Mouse (Mus musculus): ENCODE data around the gene Wdr5. TPM values are rescaled to one million over a fixed set of nuclear protein-coding genes. Genes with fewer than 3 reads are reported as not detected.
A peak's percentile ranks its signal among the peaks of the same experiment; 100 is the strongest.
"Not testable (repeated sequence)": the region's sequence is repeated elsewhere in the genome, so short reads cannot be mapped to it uniquely, and the experiment has no call there.

Gene Wdr5
- polyA plus RNA-seq, 1 experiment from 2014 or later, result 77.6 TPM

DNA sequence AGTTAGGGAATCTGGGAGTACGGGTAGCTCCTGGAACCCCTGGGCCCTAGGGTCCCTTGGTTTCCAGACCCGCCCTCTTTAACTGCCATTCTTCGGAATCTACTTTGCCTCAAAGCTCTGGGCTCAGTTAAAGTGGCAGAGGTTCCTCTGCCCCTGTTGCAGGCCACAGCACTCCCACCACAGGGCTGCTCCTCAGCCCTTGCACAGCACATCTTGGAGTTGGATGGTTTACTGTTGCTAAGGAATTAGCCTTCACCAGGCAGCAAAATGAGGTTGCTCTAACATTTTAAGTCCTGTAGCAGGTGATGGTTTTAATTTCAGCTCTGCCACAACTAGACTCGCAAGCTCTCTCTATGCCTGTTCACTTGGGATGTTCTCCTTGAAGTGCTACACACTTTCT, 7.4 kb upstream of the Wdr5 start, which contains the start of gene Brd3:
Brd3 (minus strand) TSS at position 101 of the 400 bp plus-strand sequence.
- Histone ChIP-seq H3K9ac (ENCODE audit: low read length) (no peak within 1 kb of the TSS), H3K36me3 (ENCODE audit: control insufficient read depth, insufficient read depth, low read length) (no peaks in the 10 kb centered on the region), H3K9me3 (ENCODE audit: control insufficient read depth, low read length) (no peaks in the 10 kb centered on the region), H3K4me1 (ENCODE audit: control insufficient read depth, insufficient read depth, low read length) (0 out of 2 replicates have a peak, but pooled peaks cover 4% of the 10 kb centered on the region), H3K27me3 (ENCODE audit: control insufficient read depth, insufficient read depth, low read length) (no peaks in the 10 kb centered on the region), H3K4me3 (ENCODE audit: low read depth, low read length) (no peak within 1 kb of the TSS), H3K27ac (replicated peaks; ENCODE audit: low read depth, low read length) (no peak within 1 kb of the TSS), H3K4me2 (ENCODE audit: low read depth, severe bottlenecking) (no peak within 1 kb of the TSS)
- DNase-seq (ENCODE audit: low spot score), result no peak
- no peak for ATAC-seq (ENCODE audit: insufficient number of reproducible peaks, low FRiP score, low TSS enrichment, low read depth)
- WGBS, result 59% methylated on average over 4 of the region's 4 CpGs

DNA sequence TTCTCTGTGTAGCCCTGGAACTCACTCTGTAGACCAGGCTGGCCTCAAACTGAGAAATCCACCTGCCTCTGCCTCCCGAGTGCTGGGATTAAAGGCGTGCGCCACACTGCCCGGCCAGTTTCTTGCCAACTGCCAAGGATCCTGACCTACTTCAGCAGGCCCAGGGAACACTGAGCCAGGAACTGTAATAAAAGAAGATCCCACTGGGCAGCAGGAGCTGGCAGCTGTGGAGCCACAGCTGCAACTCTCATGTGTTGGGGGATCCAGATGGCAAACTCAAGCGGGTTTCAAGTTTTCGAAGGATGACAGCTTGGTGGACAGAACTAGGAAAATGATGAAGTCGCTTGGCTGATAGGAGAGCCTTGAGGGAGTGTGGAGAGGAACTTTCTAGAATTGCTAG, 4.3 kb upstream of the Wdr5 start:
- no peaks in the 10 kb centered on the region for H3K36me3 ChIP-seq (ENCODE audit: control insufficient read depth, insufficient read depth, low read length)
- no peak overlapping the region for H3K9ac ChIP-seq (ENCODE audit: low read length)
- ATAC-seq (ENCODE audit: insufficient number of reproducible peaks, low FRiP score, low TSS enrichment, low read depth), result no peak
- H3K9me3 ChIP-seq (ENCODE audit: control insufficient read depth, low read length), result no peaks in the 10 kb centered on the region
- H3K27me3 ChIP-seq (ENCODE audit: control insufficient read depth, insufficient read depth, low read length), result no peaks in the 10 kb centered on the region
- H3K4me2 ChIP-seq (ENCODE audit: low read depth, severe bottlenecking), result no peak overlapping the region
- WGBS, result 92% methylated on average over 7 of the region's 7 CpGs
- H3K4me3 ChIP-seq (ENCODE audit: low read depth, low read length), result no peak overlapping the region
- H3K4me1 ChIP-seq (ENCODE audit: control insufficient read depth, insufficient read depth, low read length), result peaks cover 10% of the 10 kb centered on the region; the same call in 1 of the 2 replicates
- no peak for DNase-seq (ENCODE audit: low spot score)
- no peak overlapping the region for H3K27ac ChIP-seq (replicated peaks; ENCODE audit: low read depth, low read length)

DNA sequence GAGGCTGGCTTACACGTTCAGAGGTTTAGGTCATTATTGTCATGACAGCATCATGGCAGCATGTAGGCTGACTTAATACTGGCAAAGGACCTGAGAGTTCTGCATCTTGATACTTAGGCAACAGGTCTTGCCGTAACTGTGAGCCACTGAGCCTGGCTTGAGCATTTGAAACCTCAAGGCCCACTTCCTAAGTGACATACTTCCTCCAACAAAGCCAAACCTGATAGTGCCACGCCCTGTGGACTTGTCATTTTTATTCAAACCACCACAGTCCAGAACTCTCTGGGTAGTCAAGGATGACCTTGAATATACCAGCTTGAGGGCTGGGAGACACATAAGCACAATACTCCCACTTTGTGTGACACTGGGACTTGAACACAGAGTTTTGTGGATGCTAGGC, 2.0 kb upstream of the Wdr5 start:
- no peak for ATAC-seq (ENCODE audit: insufficient number of reproducible peaks, low FRiP score, low TSS enrichment, low read depth)
- 95% methylated on average over 3 of the region's 3 CpGs for WGBS
- Histone ChIP-seq H3K27me3 (ENCODE audit: control insufficient read depth, insufficient read depth, low read length) (no peaks in the 10 kb centered on the region), H3K9me3 (ENCODE audit: control insufficient read depth, low read length) (no peaks in the 10 kb centered on the region), H3K4me1 (ENCODE audit: control insufficient read depth, insufficient read depth, low read length) (peaks cover 21% of the 10 kb centered on the region), H3K9ac (ENCODE audit: low read length) (no peak overlapping the region), H3K4me3 (ENCODE audit: low read depth, low read length) (no peak overlapping the region), H3K27ac (replicated peaks; ENCODE audit: low read depth, low read length) (no peak overlapping the region), H3K4me2 (ENCODE audit: low read depth, severe bottlenecking) (no peak overlapping the region), H3K36me3 (ENCODE audit: control insufficient read depth, insufficient read depth, low read length) (no peaks in the 10 kb centered on the region)
- DNase-seq (ENCODE audit: low spot score), result no peak

DNA sequence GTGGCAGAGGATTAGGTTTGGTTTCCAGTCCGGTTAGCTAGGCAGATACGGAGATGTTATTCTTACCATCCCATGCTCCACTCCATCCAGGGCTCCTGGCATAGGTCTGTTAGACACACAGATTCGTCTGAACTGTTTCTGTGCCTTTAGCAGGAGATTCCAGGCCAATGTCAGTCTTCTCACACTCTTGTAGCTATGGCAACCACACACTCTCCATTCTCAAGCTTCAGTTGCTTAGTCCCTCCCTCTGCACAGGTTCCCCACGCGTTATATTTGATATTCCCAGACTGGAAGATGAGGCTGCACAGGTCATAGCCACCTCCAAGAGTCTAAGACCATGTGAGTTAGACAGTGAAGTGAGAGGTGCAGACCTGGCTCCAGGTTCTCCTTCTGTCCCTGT, 1.1 kb upstream of the Wdr5 start:
- ATAC-seq (ENCODE audit: insufficient number of reproducible peaks, low FRiP score, low TSS enrichment, low read depth) (no peak), DNase-seq (ENCODE audit: low spot score) (no peak)
- Histone ChIP-seq H3K27me3 (ENCODE audit: control insufficient read depth, insufficient read depth, low read length) (no peaks in the 10 kb centered on the region), H3K9ac (ENCODE audit: low read length) (peak overlapping the region; percentile 92), H3K4me2 (ENCODE audit: low read depth, severe bottlenecking) (peak overlapping the region; percentile 96), H3K4me3 (ENCODE audit: low read depth, low read length) (peak overlapping the region; percentile 95), H3K4me1 (ENCODE audit: control insufficient read depth, insufficient read depth, low read length) (peaks cover 21% of the 10 kb centered on the region), H3K27ac (replicated peaks; ENCODE audit: low read depth, low read length) (peak overlapping the region; percentile 79; the same call in 1 of the 2 replicates), H3K9me3 (ENCODE audit: control insufficient read depth, low read length) (no peaks in the 10 kb centered on the region), H3K36me3 (ENCODE audit: control insufficient read depth, insufficient read depth, low read length) (no peaks in the 10 kb centered on the region)
- WGBS, result 74% methylated on average over 5 of the region's 5 CpGs

DNA sequence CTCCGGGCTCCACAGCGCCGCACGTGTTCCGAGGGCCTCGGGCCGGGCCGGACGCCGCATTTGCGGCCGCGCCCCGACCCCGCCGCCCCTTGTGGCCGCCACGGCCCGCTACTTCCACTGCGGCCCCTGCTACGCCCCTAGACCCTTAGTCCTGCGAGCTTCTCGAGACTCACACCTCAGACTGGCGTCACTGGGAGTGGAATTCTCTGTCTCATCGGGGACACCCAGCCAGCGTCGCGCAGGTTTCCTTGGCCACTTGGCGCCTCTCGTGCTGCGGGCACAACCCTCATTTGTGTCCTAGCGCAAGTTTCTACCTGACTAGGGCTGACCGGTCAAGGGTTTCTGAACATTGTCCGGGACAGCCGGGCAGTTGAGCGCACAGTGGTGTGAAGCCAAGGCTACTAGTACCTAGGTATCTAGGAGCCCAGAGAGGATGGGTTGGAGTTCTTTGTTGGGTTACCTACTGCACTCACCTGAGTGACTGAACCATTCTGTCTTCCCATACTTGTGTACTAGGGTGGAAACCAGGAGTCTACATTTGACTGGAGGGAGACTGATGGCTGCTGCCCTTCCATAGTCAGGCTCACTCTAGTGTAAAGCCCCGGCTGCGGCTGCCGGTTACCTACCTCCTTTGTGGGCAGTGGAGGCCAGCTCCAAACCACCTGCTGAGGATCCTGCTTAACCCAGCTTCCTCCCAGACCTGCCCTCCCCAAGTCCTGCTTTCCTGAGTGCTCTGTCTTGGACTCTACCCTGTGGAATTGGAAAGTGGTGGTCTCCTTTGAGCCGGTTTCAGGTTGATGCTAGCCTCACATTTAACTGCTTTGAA, 597 bp downstream of the Wdr5 start:
- H3K4me2 ChIP-seq (ENCODE audit: low read depth, severe bottlenecking), result peak overlapping the region; percentile 96
- peak overlapping the region; percentile 92 for H3K9ac ChIP-seq (ENCODE audit: low read length)
- WGBS, result under 1% methylated on average over 40 of the region's 40 CpGs
- no peaks in the 10 kb centered on the region for H3K27me3 ChIP-seq (ENCODE audit: control insufficient read depth, insufficient read depth, low read length)
- ATAC-seq (ENCODE audit: insufficient number of reproducible peaks, low FRiP score, low TSS enrichment, low read depth), result peak; percentile 60
- H3K4me1 ChIP-seq (ENCODE audit: control insufficient read depth, insufficient read depth, low read length), result peaks cover 21% of the 10 kb centered on the region
- H3K9me3 ChIP-seq (ENCODE audit: control insufficient read depth, low read length), result no peaks in the 10 kb centered on the region
- 0 out of 2 replicates have a peak overlapping the region, but pooled peaks have one; percentile 47 for H3K27ac ChIP-seq (replicated peaks; ENCODE audit: low read depth, low read length)
- peaks cover 7% of the 10 kb centered on the region; the same call in 1 of the 2 replicates for H3K36me3 ChIP-seq (ENCODE audit: control insufficient read depth, insufficient read depth, low read length)
- peak; percentile 61 for DNase-seq (ENCODE audit: low spot score)
- H3K4me3 ChIP-seq (ENCODE audit: low read depth, low read length), result peak overlapping the region; percentile 95

DNA sequence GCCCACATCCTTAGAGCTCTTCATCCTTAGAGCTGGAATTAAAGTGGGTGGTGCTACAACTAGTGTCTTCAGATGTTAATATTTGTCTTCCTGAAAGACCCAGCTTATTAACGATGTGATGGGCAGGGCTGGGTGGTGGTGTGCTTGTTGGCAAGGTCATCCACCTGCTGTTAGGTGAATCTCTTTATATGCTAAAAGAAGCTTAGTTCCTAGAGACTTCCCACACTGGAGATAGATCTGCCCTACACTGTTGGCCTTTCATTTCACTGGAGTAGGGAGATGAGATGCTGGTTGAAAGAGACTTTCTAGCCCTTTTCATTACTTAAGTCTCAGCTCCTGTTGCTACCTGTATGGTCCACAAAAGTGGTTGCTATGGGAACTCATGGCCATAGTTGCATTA, 1.3 kb downstream of the Wdr5 start:
- peaks cover 21% of the 10 kb centered on the region for H3K4me1 ChIP-seq (ENCODE audit: control insufficient read depth, insufficient read depth, low read length)
- no peak overlapping the region for H3K27ac ChIP-seq (replicated peaks; ENCODE audit: low read depth, low read length)
- peak overlapping the region; percentile 96 for H3K4me2 ChIP-seq (ENCODE audit: low read depth, severe bottlenecking)
- no peaks in the 10 kb centered on the region for H3K27me3 ChIP-seq (ENCODE audit: control insufficient read depth, insufficient read depth, low read length)
- H3K4me3 ChIP-seq (ENCODE audit: low read depth, low read length), result peak overlapping the region; percentile 95
- H3K36me3 ChIP-seq (ENCODE audit: control insufficient read depth, insufficient read depth, low read length), result peaks cover 9% of the 10 kb centered on the region; the same call in 1 of the 2 replicates
- peak overlapping the region; percentile 92; the same call in 1 of the 2 replicates for H3K9ac ChIP-seq (ENCODE audit: low read length)
- no peak for DNase-seq (ENCODE audit: low spot score)
- H3K9me3 ChIP-seq (ENCODE audit: control insufficient read depth, low read length), result no peaks in the 10 kb centered on the region
- no peak for ATAC-seq (ENCODE audit: insufficient number of reproducible peaks, low FRiP score, low TSS enrichment, low read depth)
- 26% methylated on average over 1 of the region's 1 CpGs for WGBS

DNA sequence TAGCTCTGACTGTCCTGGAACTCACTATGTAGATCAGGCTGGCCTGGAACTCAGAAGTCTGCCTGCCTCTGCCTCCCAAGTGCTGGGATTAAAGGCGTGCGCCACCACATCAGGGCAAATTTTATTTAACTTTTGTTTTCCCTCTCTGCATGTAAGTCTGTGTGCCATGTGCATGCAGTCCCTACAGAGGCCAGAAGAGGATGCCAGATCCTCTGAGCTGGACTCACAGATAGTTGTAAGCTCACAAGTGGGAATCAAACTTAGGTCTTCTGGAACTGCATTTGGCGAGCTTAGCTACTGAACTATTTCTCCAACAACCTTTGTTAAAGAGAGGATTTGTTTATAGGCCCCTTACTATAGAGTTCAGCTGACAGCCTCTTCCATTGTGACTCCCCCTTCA, 3.3 kb downstream of the Wdr5 start:
- ATAC-seq (ENCODE audit: insufficient number of reproducible peaks, low FRiP score, low TSS enrichment, low read depth) (no peak), DNase-seq (ENCODE audit: low spot score) (no peak)
- Histone ChIP-seq H3K36me3 (ENCODE audit: control insufficient read depth, insufficient read depth, low read length) (peaks cover 16% of the 10 kb centered on the region; the same call in 1 of the 2 replicates), H3K27ac (replicated peaks; ENCODE audit: low read depth, low read length) (no peak overlapping the region), H3K4me1 (ENCODE audit: control insufficient read depth, insufficient read depth, low read length) (peaks cover 21% of the 10 kb centered on the region), H3K4me3 (ENCODE audit: low read depth, low read length) (no peak overlapping the region), H3K9me3 (ENCODE audit: control insufficient read depth, low read length) (no peaks in the 10 kb centered on the region), H3K4me2 (ENCODE audit: low read depth, severe bottlenecking) (no peak overlapping the region), H3K27me3 (ENCODE audit: control insufficient read depth, insufficient read depth, low read length) (no peaks in the 10 kb centered on the region), H3K9ac (ENCODE audit: low read length) (no peak overlapping the region)
- WGBS, result 96% methylated on average over 3 of the region's 3 CpGs

DNA sequence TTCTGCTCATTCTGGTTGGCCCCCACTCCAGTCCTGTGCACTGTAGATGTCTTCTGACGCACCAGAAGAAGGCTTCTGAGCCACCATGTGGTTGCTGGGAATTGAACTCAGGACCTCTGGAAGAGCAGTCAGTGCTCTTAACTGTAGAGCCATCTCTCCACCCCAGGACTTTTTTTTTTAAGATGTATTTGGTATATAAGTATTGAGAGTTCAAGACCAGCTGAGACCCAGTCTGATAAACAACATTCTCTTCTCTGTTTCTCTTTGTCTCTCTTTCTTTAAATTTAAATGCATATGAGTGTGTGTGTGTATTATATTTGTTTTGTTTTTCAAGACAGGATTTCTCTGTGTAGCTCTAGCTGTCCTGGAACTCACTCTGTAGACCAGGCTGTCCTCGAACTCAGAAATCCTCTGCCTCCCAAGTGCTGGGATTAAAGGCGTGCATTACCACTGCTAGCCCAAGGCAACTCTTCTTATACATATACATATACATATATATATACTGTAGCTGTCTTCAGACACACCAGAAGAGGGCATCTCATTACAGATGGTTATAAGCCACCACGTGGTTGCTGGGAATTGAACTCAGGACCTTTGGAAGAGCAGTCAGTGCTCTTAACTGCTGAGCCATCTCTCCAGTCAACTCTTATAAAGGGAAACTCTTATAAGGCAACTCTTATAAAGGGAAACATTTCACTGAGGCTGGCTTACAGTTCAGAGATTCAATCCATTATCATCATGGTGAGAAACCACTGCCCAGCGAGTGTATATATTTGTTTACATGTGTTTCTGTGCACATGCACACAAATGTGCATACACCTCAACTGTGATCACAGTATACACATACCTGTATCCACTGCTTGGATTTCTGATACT, 23.7 kb downstream of the Wdr5 start:
- not testable (repeated sequence) for ATAC-seq (ENCODE audit: insufficient number of reproducible peaks, low FRiP score, low TSS enrichment, low read depth); H3K27me3 ChIP-seq (ENCODE audit: control insufficient read depth, insufficient read depth, low read length); DNase-seq (ENCODE audit: low spot score); H3K27ac ChIP-seq (replicated peaks; ENCODE audit: low read depth, low read length); H3K9ac ChIP-seq (ENCODE audit: low read length); H3K4me3 ChIP-seq (ENCODE audit: low read depth, low read length); H3K9me3 ChIP-seq (ENCODE audit: control insufficient read depth, low read length); H3K4me1 ChIP-seq (ENCODE audit: control insufficient read depth, insufficient read depth, low read length)
- Histone ChIP-seq H3K4me2 (ENCODE audit: low read depth, severe bottlenecking) (peak overlapping the region; percentile 16; the same call in 1 of the 2 replicates), H3K36me3 (ENCODE audit: control insufficient read depth, insufficient read depth, low read length) (peaks cover 15% of the 10 kb centered on the region)
- WGBS, result 67% methylated on average over 5 of the region's 5 CpGs

All from limb, embryonic 11.5 days (tissue).